Mouse (Mus musculus): Measurements from ENCODE around the gene Jarid2. TPM values are rescaled to one million over a fixed set of nuclear protein-coding genes. Genes with fewer than 3 reads are reported as not detected.

The Jarid2 gene
- polyA plus RNA-seq, 1 experiment from 2014 or later, result 18.0 TPM

- peak overlapping the region; percentile 90 for H3K27ac ChIP-seq
- H3K9me3 ChIP-seq (replicated peaks), result no peaks in the 10 kb centered on the region
- H3K9ac ChIP-seq, result peak overlapping the region; percentile 93
- peak overlapping the region; percentile 74 for H3K4me3 ChIP-seq
- peak overlapping the region; percentile 96 for H3K4me2 ChIP-seq
- no peaks in the 10 kb centered on the region for H3K36me3 ChIP-seq
- H3K4me1 ChIP-seq, result peaks cover 41% of the 10 kb centered on the region
- H3K27me3 ChIP-seq (replicated peaks), result no peaks in the 10 kb centered on the region
- no peak for ATAC-seq
- WGBS (ENCODE audit: insufficient replicate concordance), result under 1% methylated on average over 16 of the region's 16 CpGs
These were observed 2.6 kb downstream of the Jarid2 start for GRCm38 (mm10) chr13:44731727-44732441.

GRCm38 (mm10) chr13:44732442-44732974, 3.2 kb downstream of the Jarid2 start:
- peaks cover 41% of the 10 kb centered on the region for H3K4me1 ChIP-seq
- no peak for ATAC-seq
- peak overlapping the region; percentile 90; the same call in 1 of the 2 replicates for H3K27ac ChIP-seq
- 2% methylated on average over 7 of the region's 7 CpGs for WGBS (ENCODE audit: insufficient replicate concordance)
- H3K4me2 ChIP-seq, result peak overlapping the region; percentile 96
- peak overlapping the region; percentile 93 for H3K9ac ChIP-seq
- no peaks in the 10 kb centered on the region for H3K27me3 ChIP-seq (replicated peaks)
- peak overlapping the region; percentile 74 for H3K4me3 ChIP-seq
- H3K36me3 ChIP-seq, result no peaks in the 10 kb centered on the region
- H3K9me3 ChIP-seq (replicated peaks), result no peaks in the 10 kb centered on the region

- peak overlapping the region; percentile 93 for H3K9ac ChIP-seq
- peak overlapping the region; percentile 90 for H3K27ac ChIP-seq
- peak overlapping the region; percentile 96 for H3K4me2 ChIP-seq
- peak overlapping the region; percentile 74 for H3K4me3 ChIP-seq
- WGBS (ENCODE audit: insufficient replicate concordance), result under 1% methylated on average over 13 of the region's 13 CpGs
- no peaks in the 10 kb centered on the region for H3K9me3 ChIP-seq (replicated peaks)
- no peaks in the 10 kb centered on the region for H3K36me3 ChIP-seq
- ATAC-seq, result no peak
- peaks cover 38% of the 10 kb centered on the region for H3K4me1 ChIP-seq
- no peaks in the 10 kb centered on the region for H3K27me3 ChIP-seq (replicated peaks)
These were observed 3.7 kb downstream of the Jarid2 start for GRCm38 (mm10) chr13:44733036-44733372.

- H3K4me3 ChIP-seq, result peak overlapping the region; percentile 74
- peak overlapping the region; percentile 90 for H3K27ac ChIP-seq
- peak overlapping the region; percentile 93 for H3K9ac ChIP-seq
- peaks cover 35% of the 10 kb centered on the region for H3K4me1 ChIP-seq
- peak overlapping the region; percentile 96 for H3K4me2 ChIP-seq
- under 1% methylated on average over 69 of the region's 71 CpGs for WGBS (ENCODE audit: insufficient replicate concordance)
- no peaks in the 10 kb centered on the region for H3K9me3 ChIP-seq (replicated peaks)
- no peaks in the 10 kb centered on the region for H3K27me3 ChIP-seq (replicated peaks)
- peak; percentile 70 for ATAC-seq
- H3K36me3 ChIP-seq, result no peaks in the 10 kb centered on the region
These were observed 4.3 kb downstream of the Jarid2 start for GRCm38 (mm10) chr13:44733373-44734111.

GRCm38 (mm10) chr13:44734441-44734840, 5.2 kb downstream of the Jarid2 start:
- peak overlapping the region; percentile 90; the same call in 1 of the 2 replicates for H3K27ac ChIP-seq
- peak overlapping the region; percentile 93 for H3K9ac ChIP-seq
- 70% methylated on average over 5 of the region's 5 CpGs for WGBS (ENCODE audit: insufficient replicate concordance)
- H3K36me3 ChIP-seq, result 0 out of 2 replicates have a peak, but pooled peaks cover 2% of the 10 kb centered on the region
- H3K9me3 ChIP-seq (replicated peaks), result no peaks in the 10 kb centered on the region
- H3K4me2 ChIP-seq, result peak overlapping the region; percentile 96
- H3K27me3 ChIP-seq (replicated peaks), result no peaks in the 10 kb centered on the region
- H3K4me3 ChIP-seq, result peak overlapping the region; percentile 74
- H3K4me1 ChIP-seq, result peaks cover 27% of the 10 kb centered on the region
- no peak for ATAC-seq

- WGBS (ENCODE audit: insufficient replicate concordance), result 59% methylated on average over 1 of the region's 1 CpGs
- H3K9me3 ChIP-seq (replicated peaks), result no peaks in the 10 kb centered on the region
- H3K36me3 ChIP-seq, result 0 out of 2 replicates have a peak, but pooled peaks cover 8% of the 10 kb centered on the region
- ATAC-seq, result no peak
- H3K27me3 ChIP-seq (replicated peaks), result no peaks in the 10 kb centered on the region
- H3K27ac ChIP-seq, result no peak overlapping the region
- H3K4me1 ChIP-seq, result peaks cover 28% of the 10 kb centered on the region
- peak overlapping the region; percentile 96; the same call in 1 of the 2 replicates for H3K4me2 ChIP-seq
- no peak overlapping the region for H3K4me3 ChIP-seq
- no peak overlapping the region for H3K9ac ChIP-seq
These were observed 5.9 kb downstream of the Jarid2 start for GRCm38 (mm10) chr13:44735088-44735690.

- H3K9ac ChIP-seq, result no peak overlapping the region
- H3K36me3 ChIP-seq, result 0 out of 2 replicates have a peak, but pooled peaks cover 10% of the 10 kb centered on the region
- ATAC-seq, result no peak
- WGBS (ENCODE audit: insufficient replicate concordance), result 76% methylated on average over 1 of the region's 1 CpGs
- no peak overlapping the region for H3K4me3 ChIP-seq
- no peaks in the 10 kb centered on the region for H3K9me3 ChIP-seq (replicated peaks)
- no peaks in the 10 kb centered on the region for H3K27me3 ChIP-seq (replicated peaks)
- H3K27ac ChIP-seq, result no peak overlapping the region
- peaks cover 31% of the 10 kb centered on the region for H3K4me1 ChIP-seq
- H3K4me2 ChIP-seq, result no peak overlapping the region
These were observed 8.0 kb downstream of the Jarid2 start for GRCm38 (mm10) chr13:44737297-44737696.

- Histone ChIP-seq H3K4me3 (no peak overlapping the region), H3K27me3 (replicated peaks) (no peaks in the 10 kb centered on the region), H3K9me3 (replicated peaks) (no peaks in the 10 kb centered on the region), H3K27ac (no peak overlapping the region), H3K4me1 (peaks cover 21% of the 10 kb centered on the region), H3K9ac (no peak overlapping the region), H3K4me2 (no peak overlapping the region), H3K36me3 (no peaks in the 10 kb centered on the region)
- WGBS (ENCODE audit: insufficient replicate concordance), result 85% methylated on average over 3 of the region's 3 CpGs
- no peak for ATAC-seq
These were observed 22.5 kb downstream of the Jarid2 start for GRCm38 (mm10) chr13:44751780-44752179.

GRCm38 (mm10) chr13:44753206-44753605, 23.9 kb downstream of the Jarid2 start:
- ATAC-seq, result no peak
- no peaks in the 10 kb centered on the region for H3K27me3 ChIP-seq (replicated peaks)
- H3K27ac ChIP-seq, result no peak overlapping the region
- no peak overlapping the region for H3K4me2 ChIP-seq
- no peaks in the 10 kb centered on the region for H3K9me3 ChIP-seq (replicated peaks)
- 85% methylated on average over 2 of the region's 2 CpGs for WGBS (ENCODE audit: insufficient replicate concordance)
- no peak overlapping the region for H3K9ac ChIP-seq
- H3K36me3 ChIP-seq, result no peaks in the 10 kb centered on the region
- H3K4me3 ChIP-seq, result no peak overlapping the region
- H3K4me1 ChIP-seq, result peaks cover 6% of the 10 kb centered on the region; the same call in 1 of the 2 replicates

GRCm38 (mm10) chr13:44755434-44755833, 26.2 kb downstream of the Jarid2 start:
- no peak overlapping the region for H3K4me2 ChIP-seq
- H3K27me3 ChIP-seq (replicated peaks), result no peaks in the 10 kb centered on the region
- no peak overlapping the region for H3K4me3 ChIP-seq
- no peaks in the 10 kb centered on the region for H3K9me3 ChIP-seq (replicated peaks)
- H3K27ac ChIP-seq, result no peak overlapping the region
- H3K36me3 ChIP-seq, result no peaks in the 10 kb centered on the region
- 59% methylated on average over 5 of the region's 5 CpGs for WGBS (ENCODE audit: insufficient replicate concordance)
- no peak overlapping the region for H3K9ac ChIP-seq
- peaks cover 7% of the 10 kb centered on the region for H3K4me1 ChIP-seq
- no peak for ATAC-seq

GRCm38 (mm10) chr13:44758750-44759149, 29.5 kb downstream of the Jarid2 start:
- no peak for ATAC-seq
- Histone ChIP-seq H3K9me3 (replicated peaks) (no peaks in the 10 kb centered on the region), H3K4me2 (no peak overlapping the region), H3K9ac (no peak overlapping the region), H3K36me3 (no peaks in the 10 kb centered on the region), H3K4me3 (no peak overlapping the region), H3K27ac (no peak overlapping the region), H3K27me3 (replicated peaks) (no peaks in the 10 kb centered on the region), H3K4me1 (peaks cover 23% of the 10 kb centered on the region)
- WGBS (ENCODE audit: insufficient replicate concordance), result 56% methylated on average over 1 of the region's 1 CpGs

GRCm38 (mm10) chr13:44760761-44761160, 31.5 kb downstream of the Jarid2 start:
- H3K27me3 ChIP-seq (replicated peaks), result no peaks in the 10 kb centered on the region
- no peak overlapping the region for H3K27ac ChIP-seq
- no peaks in the 10 kb centered on the region for H3K36me3 ChIP-seq
- no peaks in the 10 kb centered on the region for H3K9me3 ChIP-seq (replicated peaks)
- no peak overlapping the region for H3K4me2 ChIP-seq
- WGBS (ENCODE audit: insufficient replicate concordance), result 86% methylated on average over 1 of the region's 1 CpGs
- no peak overlapping the region for H3K9ac ChIP-seq
- peaks cover 20% of the 10 kb centered on the region for H3K4me1 ChIP-seq
- ATAC-seq, result no peak
- H3K4me3 ChIP-seq, result no peak overlapping the region

Data from liver, embryonic 12.5 days (tissue).